Mouse (Mus musculus): ENCODE data around the gene Nutf2. TPM values are rescaled to one million over a fixed set of nuclear protein-coding genes. Genes with fewer than 3 reads are reported as not detected.

Nutf2 gene
- polyA plus RNA-seq, 1 experiment from 2014 or later = 132 TPM

DNA sequence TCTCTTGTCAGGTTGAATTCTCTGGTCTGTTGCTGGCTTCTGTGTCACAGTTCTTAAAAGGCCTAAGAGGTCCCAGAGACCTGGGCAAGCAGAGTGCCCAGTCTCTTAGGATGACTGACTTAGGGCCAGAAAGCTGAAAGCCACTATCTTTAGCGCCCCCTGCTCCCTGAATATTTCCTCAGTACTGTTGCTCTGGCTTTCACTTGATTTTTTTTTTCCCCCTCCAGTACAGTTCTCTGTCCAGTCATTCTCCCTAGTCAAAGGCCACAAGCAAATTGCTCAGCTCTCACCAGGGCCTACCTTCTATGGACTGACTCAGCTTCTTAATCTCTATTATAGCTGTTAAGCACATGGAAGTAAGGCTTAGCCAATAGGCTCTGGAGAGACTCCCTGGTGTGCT lies 1.6 kb downstream of the Nutf2 start:
- 0% methylated on average over 1 of the region's 1 CpGs for WGBS

DNA sequence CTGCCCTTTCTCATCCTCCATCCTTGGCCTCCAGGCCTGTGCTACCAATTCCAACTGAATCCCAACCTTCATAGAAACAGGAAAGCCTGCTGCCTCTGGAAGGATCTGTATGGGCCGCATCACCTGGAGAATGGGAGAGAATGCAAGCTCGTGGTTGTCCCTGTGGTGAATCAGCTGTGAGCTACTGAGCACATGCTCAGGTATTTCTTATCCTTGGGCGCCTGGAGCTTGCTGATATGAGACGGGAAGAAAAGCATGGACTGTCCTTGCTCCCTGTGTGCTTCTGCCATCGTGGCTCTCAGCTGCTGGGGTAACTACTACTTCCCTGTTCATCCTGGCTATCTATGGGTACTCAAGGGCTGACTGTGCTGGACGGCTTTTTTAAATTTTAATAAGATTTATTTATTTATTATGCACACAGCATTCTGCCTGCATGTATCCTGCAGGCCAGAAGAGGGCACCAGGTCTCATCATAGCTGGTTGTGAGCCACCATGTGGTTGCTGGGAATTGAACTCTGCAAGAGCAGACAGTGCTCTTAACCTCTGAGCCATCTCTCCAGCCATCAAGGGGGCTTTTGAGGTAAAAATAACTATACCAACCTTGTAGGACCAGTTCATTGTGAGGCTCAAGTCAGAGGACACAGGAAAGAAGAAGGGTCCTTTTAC lies 6.1 kb downstream of the Nutf2 start:
- no peak overlapping the region for H3K27ac ChIP-seq (ENCODE audit: low read length)
- peaks cover 13% of the 10 kb centered on the region for H3K4me1 ChIP-seq (ENCODE audit: control insufficient read depth, insufficient read depth, low read length)
- H3K4me3 ChIP-seq (ENCODE audit: low read length) = no peak overlapping the region
- H3K27me3 ChIP-seq (ENCODE audit: control insufficient read depth, insufficient read depth, low read length) = no peaks in the 10 kb centered on the region
- no peak overlapping the region for H3K9ac ChIP-seq (ENCODE audit: low read length)
- ATAC-seq (replicated peaks; ENCODE audit: extremely low read depth, insufficient read depth, low FRiP score) = no peak
- 79% methylated on average over 6 of the region's 6 CpGs for WGBS
- no peak overlapping the region for H3K4me2 ChIP-seq (ENCODE audit: low read depth, low read length)
- peaks cover 20% of the 10 kb centered on the region for H3K36me3 ChIP-seq (ENCODE audit: control insufficient read depth, insufficient read depth)
- H3K9me3 ChIP-seq (replicated peaks; ENCODE audit: control insufficient read depth, low read length) = no peaks in the 10 kb centered on the region

More for the DNA sequence above, 1.6 kb downstream of the Nutf2 start:
- no peak for ATAC-seq (replicated peaks; ENCODE audit: extremely low read depth, insufficient read depth, low FRiP score)
- H3K4me1 ChIP-seq (ENCODE audit: control insufficient read depth, insufficient read depth, low read length) = peaks cover 33% of the 10 kb centered on the region
- peak overlapping the region; percentile 78 for H3K4me2 ChIP-seq (ENCODE audit: low read depth, low read length)
- peaks cover 6% of the 10 kb centered on the region for H3K36me3 ChIP-seq (ENCODE audit: control insufficient read depth, insufficient read depth)
- H3K9ac ChIP-seq (ENCODE audit: low read length) = peak overlapping the region; percentile 93
- H3K9me3 ChIP-seq (replicated peaks; ENCODE audit: control insufficient read depth, low read length) = no peaks in the 10 kb centered on the region
- no peak overlapping the region for H3K27ac ChIP-seq (ENCODE audit: low read length)
- H3K27me3 ChIP-seq (ENCODE audit: control insufficient read depth, insufficient read depth, low read length) = no peaks in the 10 kb centered on the region
- peak overlapping the region; percentile 96 for H3K4me3 ChIP-seq (ENCODE audit: low read length)

DNA sequence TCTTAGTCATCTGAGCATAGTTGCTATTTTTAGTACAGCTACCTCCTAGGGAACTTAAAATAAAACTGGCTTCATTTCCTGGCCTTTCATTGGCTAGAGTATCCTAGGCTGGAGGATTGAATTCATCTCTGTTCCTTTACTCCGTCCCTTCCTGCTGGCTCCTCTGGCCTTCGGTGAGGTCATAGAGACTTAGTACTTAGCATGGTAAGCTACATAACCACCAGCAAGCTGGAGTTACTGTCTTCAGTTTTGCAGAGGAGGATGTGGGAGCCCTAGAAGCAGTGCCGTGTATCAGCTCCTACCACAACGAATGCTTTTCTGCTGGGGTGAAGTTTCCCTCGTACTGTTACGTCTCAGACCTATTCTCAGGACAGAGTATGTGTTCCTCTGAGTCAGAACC lies 13.9 kb downstream of the Nutf2 start:
- Histone ChIP-seq H3K27me3 (ENCODE audit: control insufficient read depth, insufficient read depth, low read length) (no peaks in the 10 kb centered on the region), H3K27ac (ENCODE audit: low read length) (peak overlapping the region; percentile 95), H3K4me1 (ENCODE audit: control insufficient read depth, insufficient read depth, low read length) (peaks cover 24% of the 10 kb centered on the region), H3K9ac (ENCODE audit: low read length) (peak overlapping the region; percentile 51), H3K4me3 (ENCODE audit: low read length) (peak overlapping the region; percentile 26; the same call in 1 of the 2 replicates), H3K4me2 (ENCODE audit: low read depth, low read length) (peak overlapping the region; percentile 58), H3K9me3 (replicated peaks; ENCODE audit: control insufficient read depth, low read length) (no peaks in the 10 kb centered on the region), H3K36me3 (ENCODE audit: control insufficient read depth, insufficient read depth) (peaks cover 39% of the 10 kb centered on the region)
- peak; percentile 80 for ATAC-seq (replicated peaks; ENCODE audit: extremely low read depth, insufficient read depth, low FRiP score)
- 38% methylated on average over 6 of the region's 6 CpGs for WGBS

DNA sequence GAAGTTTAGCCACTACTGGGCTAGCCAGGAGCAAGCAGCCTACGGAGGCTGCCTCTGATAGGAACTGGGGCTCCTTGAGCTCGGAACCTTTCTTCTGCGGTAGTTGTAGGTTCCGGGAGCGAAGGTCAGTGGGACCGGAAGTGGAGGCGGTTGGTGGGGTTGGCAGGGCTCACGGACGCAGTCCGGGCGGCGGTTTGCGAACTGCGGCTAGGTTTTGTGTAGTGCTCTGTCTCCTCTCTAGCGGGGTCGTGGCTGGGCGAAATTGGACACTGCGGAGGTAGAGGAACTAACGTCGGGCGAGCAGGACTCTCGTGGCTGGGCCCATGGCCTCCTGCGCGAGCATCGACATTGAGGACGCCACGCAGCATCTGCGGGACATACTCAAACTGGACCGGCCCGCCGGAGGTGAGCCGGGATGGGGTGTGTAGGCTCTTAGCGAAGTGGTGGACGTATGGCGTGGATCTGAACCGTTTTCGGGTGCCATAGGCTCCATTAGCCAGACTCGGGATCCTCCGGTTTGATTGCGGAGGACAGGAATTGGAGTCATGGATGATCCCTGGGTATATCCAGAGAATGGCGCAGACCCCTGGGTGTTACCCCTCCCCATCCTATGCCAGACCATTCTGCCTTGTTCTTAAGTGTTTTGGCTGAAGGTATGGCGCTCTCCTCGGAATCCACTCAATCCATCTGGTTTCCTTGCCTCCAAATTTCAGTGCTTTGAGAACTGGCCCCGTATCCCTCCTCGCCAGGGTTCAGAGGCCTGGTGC lies 20.6 kb downstream of the Nutf2 start, which contains the start of gene Edc4:
TSS of gene Edc4 (plus strand) at position 128 of the 767 bp plus-strand sequence.
- H3K9me3 ChIP-seq (replicated peaks; ENCODE audit: control insufficient read depth, low read length) = no peaks in the 10 kb centered on the region
- H3K27me3 ChIP-seq (ENCODE audit: control insufficient read depth, insufficient read depth, low read length) = no peaks in the 10 kb centered on the region
- H3K4me2 ChIP-seq (ENCODE audit: low read depth, low read length) = peak within 1 kb of the TSS; percentile 82
- peak; percentile 68 for ATAC-seq (replicated peaks; ENCODE audit: extremely low read depth, insufficient read depth, low FRiP score)
- peaks cover 13% of the 10 kb centered on the region for H3K4me1 ChIP-seq (ENCODE audit: control insufficient read depth, insufficient read depth, low read length)
- peak within 1 kb of the TSS; percentile 13 for H3K27ac ChIP-seq (ENCODE audit: low read length)
- peak within 1 kb of the TSS; percentile 78 for H3K9ac ChIP-seq (ENCODE audit: low read length)
- H3K4me3 ChIP-seq (ENCODE audit: low read length) = peak within 1 kb of the TSS; percentile 65
- H3K36me3 ChIP-seq (ENCODE audit: control insufficient read depth, insufficient read depth) = peaks cover 47% of the 10 kb centered on the region
- WGBS = under 1% methylated on average over 45 of the region's 45 CpGs

DNA sequence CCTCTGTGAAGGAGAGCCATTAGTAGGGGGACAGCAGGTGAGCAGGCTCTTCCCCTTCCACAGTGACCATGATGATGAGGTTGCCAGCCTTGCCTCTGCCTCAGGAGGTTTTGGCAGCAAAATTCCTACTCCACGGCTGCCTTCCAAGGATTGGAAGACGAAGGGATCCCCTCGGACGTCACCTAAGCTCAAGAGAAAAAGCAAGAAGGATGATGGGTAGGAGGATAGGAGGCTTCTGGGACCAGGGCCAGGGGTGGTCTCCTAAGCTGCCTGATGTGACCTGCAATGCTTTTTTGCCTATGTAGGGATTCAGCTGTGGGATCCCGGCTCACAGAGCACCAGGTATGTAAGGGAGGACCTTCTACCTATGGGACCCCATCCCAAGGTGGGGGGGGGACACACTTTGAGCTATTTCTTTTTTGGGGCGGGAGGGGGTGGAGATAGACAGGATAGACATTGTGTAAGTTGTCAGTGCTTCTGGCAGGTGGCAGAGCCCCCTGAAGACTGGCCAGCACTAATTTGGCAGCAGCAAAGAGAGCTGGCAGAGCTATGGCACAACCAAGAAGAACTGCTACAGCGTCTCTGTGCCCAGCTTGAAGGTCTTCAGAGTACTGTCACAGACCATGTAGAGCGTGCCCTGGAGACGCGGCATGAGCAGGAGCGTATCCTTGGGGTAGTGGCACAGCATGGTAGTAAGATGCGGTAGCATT lies 29.5 kb downstream of the Nutf2 start:
- ATAC-seq (replicated peaks; ENCODE audit: extremely low read depth, insufficient read depth, low FRiP score) = no peak
- no peaks in the 10 kb centered on the region for H3K9me3 ChIP-seq (replicated peaks; ENCODE audit: control insufficient read depth, low read length)
- peaks cover 57% of the 10 kb centered on the region for H3K36me3 ChIP-seq (ENCODE audit: control insufficient read depth, insufficient read depth)
- no peak overlapping the region for H3K27ac ChIP-seq (ENCODE audit: low read length)
- no peak overlapping the region for H3K9ac ChIP-seq (ENCODE audit: low read length)
- no peak overlapping the region for H3K4me3 ChIP-seq (ENCODE audit: low read length)
- 92% methylated on average over 12 of the region's 12 CpGs for WGBS
- no peaks in the 10 kb centered on the region for H3K27me3 ChIP-seq (ENCODE audit: control insufficient read depth, insufficient read depth, low read length)
- H3K4me2 ChIP-seq (ENCODE audit: low read depth, low read length) = no peak overlapping the region
- H3K4me1 ChIP-seq (ENCODE audit: control insufficient read depth, insufficient read depth, low read length) = 0 out of 2 replicates have a peak, but pooled peaks cover 2% of the 10 kb centered on the region

DNA sequence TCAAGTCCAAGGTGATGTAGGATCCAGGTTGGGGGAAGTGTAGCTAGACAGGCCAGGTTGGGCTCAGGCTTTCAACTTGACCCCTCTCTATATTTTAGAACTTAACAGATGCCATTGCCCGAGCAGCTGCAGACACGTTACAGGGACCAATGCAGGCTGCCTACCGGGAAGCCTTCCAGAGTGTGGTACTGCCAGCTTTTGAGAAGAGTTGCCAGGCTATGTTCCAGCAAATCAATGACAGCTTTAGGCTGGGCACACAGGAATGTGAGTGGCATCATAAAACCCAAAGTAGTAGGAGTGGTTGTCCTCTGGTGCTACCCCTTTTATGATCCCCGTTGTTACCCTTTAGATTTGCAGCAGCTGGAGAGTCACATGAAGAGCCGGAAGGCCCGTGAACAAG lies 30.5 kb downstream of the Nutf2 start:
- H3K27me3 ChIP-seq (ENCODE audit: control insufficient read depth, insufficient read depth, low read length) = no peaks in the 10 kb centered on the region
- H3K27ac ChIP-seq (ENCODE audit: low read length) = no peak overlapping the region
- no peak overlapping the region for H3K4me2 ChIP-seq (ENCODE audit: low read depth, low read length)
- 0 out of 2 replicates have a peak, but pooled peaks cover 2% of the 10 kb centered on the region for H3K4me1 ChIP-seq (ENCODE audit: control insufficient read depth, insufficient read depth, low read length)
- peaks cover 48% of the 10 kb centered on the region for H3K36me3 ChIP-seq (ENCODE audit: control insufficient read depth, insufficient read depth)
- no peak overlapping the region for H3K9ac ChIP-seq (ENCODE audit: low read length)
- no peak for ATAC-seq (replicated peaks; ENCODE audit: extremely low read depth, insufficient read depth, low FRiP score)
- 91% methylated on average over 6 of the region's 6 CpGs for WGBS
- no peaks in the 10 kb centered on the region for H3K9me3 ChIP-seq (replicated peaks; ENCODE audit: control insufficient read depth, low read length)
- no peak overlapping the region for H3K4me3 ChIP-seq (ENCODE audit: low read length)

DNA sequence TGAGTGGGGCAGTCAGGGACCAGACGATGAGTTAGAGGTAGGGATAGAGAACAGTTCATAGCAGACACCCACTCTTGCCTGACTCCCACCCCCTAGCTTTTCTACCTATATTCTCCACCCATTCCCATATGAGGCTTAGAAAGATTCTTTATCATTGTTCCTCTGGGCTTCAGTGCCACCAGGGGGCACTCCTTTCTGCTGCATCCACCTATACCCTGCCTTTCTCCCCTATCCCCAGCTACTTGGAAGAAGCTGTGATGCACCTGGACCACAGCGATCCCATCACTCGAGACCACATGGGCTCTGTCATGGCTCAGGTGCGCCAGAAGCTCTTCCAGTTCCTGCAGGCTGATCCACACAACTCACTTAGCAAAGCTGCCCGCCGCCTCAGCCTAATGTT lies 32.1 kb downstream of the Nutf2 start:
- no peak overlapping the region for H3K9ac ChIP-seq (ENCODE audit: low read length)
- peaks cover 34% of the 10 kb centered on the region for H3K36me3 ChIP-seq (ENCODE audit: control insufficient read depth, insufficient read depth)
- 0 out of 2 replicates have a peak, but pooled peaks have one; percentile 10 for ATAC-seq (replicated peaks; ENCODE audit: extremely low read depth, insufficient read depth, low FRiP score)
- WGBS = 85% methylated on average over 6 of the region's 6 CpGs
- H3K27me3 ChIP-seq (ENCODE audit: control insufficient read depth, insufficient read depth, low read length) = no peaks in the 10 kb centered on the region
- no peak overlapping the region for H3K27ac ChIP-seq (ENCODE audit: low read length)
- no peak overlapping the region for H3K4me3 ChIP-seq (ENCODE audit: low read length)
- no peak overlapping the region for H3K4me2 ChIP-seq (ENCODE audit: low read depth, low read length)
- H3K4me1 ChIP-seq (ENCODE audit: control insufficient read depth, insufficient read depth, low read length) = 0 out of 2 replicates have a peak, but pooled peaks cover 2% of the 10 kb centered on the region
- H3K9me3 ChIP-seq (replicated peaks; ENCODE audit: control insufficient read depth, low read length) = no peaks in the 10 kb centered on the region

DNA sequence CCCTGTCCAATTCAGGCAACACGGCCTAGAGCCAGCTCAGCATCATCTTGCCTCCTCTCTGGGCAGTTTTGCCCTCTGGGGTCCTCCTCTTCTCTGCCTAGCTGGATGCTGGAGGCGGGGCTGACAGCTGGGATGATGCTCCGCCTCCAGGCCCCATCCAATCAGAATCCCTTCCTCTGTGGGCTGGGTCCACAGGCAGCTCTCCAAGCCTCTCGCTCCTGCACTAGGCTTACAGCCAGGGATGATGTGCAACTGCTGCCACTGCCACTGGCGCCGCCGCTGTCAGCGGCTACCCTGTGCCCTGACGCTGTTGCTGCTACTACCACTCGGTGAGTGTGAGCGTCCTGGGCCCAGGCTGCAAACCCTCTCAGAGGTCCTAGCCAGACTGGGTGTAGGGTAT lies 33.0 kb downstream of the Nutf2 start, which contains the start of gene Nrn1l:
TSS of gene Nrn1l (plus strand) at position 229 of the 400 bp plus-strand sequence.
- Histone ChIP-seq H3K9me3 (replicated peaks; ENCODE audit: control insufficient read depth, low read length) (no peaks in the 10 kb centered on the region), H3K27ac (ENCODE audit: low read length) (no peak within 1 kb of the TSS), H3K4me2 (ENCODE audit: low read depth, low read length) (no peak within 1 kb of the TSS), H3K27me3 (ENCODE audit: control insufficient read depth, insufficient read depth, low read length) (no peaks in the 10 kb centered on the region), H3K4me1 (ENCODE audit: control insufficient read depth, insufficient read depth, low read length) (0 out of 2 replicates have a peak, but pooled peaks cover 2% of the 10 kb centered on the region), H3K9ac (ENCODE audit: low read length) (no peak within 1 kb of the TSS), H3K4me3 (ENCODE audit: low read length) (no peak within 1 kb of the TSS), H3K36me3 (ENCODE audit: control insufficient read depth, insufficient read depth) (peaks cover 28% of the 10 kb centered on the region)
- 6% methylated on average over 11 of the region's 11 CpGs for WGBS
- peak; percentile 86 for ATAC-seq (replicated peaks; ENCODE audit: extremely low read depth, insufficient read depth, low FRiP score)
